Mouse (Mus musculus): ENCODE measurements around the gene Cnot6l. TPM values are rescaled to one million over a fixed set of nuclear protein-coding genes. Genes with fewer than 3 reads are reported as not detected.

The Cnot6l gene
- polyA plus RNA-seq, 1 experiment from 2014 or later, result 11.5 TPM

- H3K9ac ChIP-seq (ENCODE audit: low read length), result no peak overlapping the region
- H3K9me3 ChIP-seq (replicated peaks; ENCODE audit: control insufficient read depth, low read length), result no peaks in the 10 kb centered on the region
- no peak for ATAC-seq
- H3K4me2 ChIP-seq (ENCODE audit: low read length), result no peak overlapping the region
- no peaks in the 10 kb centered on the region for H3K27me3 ChIP-seq (replicated peaks; ENCODE audit: control insufficient read depth, insufficient read depth, low read length)
- H3K4me3 ChIP-seq (ENCODE audit: low read depth, low read length), result no peak overlapping the region
- 62% methylated on average over 2 of the region's 2 CpGs for WGBS
- no peaks in the 10 kb centered on the region for H3K4me1 ChIP-seq (ENCODE audit: control insufficient read depth, insufficient read depth, low read length)
- DNase-seq (ENCODE audit: low spot score), result no peak
- no peak overlapping the region for H3K27ac ChIP-seq (ENCODE audit: low read depth, low read length)
- no peaks in the 10 kb centered on the region for H3K36me3 ChIP-seq (ENCODE audit: control insufficient read depth, insufficient read depth, low read length)
These were observed 32.6 kb upstream of the Cnot6l start for GRCm38 (mm10) chr5:96196547-96197052.

GRCm38 (mm10) chr5:96191251-96191650 is 27.3 kb upstream of the Cnot6l start:
- no peak for DNase-seq (ENCODE audit: low spot score)
- H3K27me3 ChIP-seq (replicated peaks; ENCODE audit: control insufficient read depth, insufficient read depth, low read length), result no peaks in the 10 kb centered on the region
- no peaks in the 10 kb centered on the region for H3K9me3 ChIP-seq (replicated peaks; ENCODE audit: control insufficient read depth, low read length)
- no peak overlapping the region for H3K27ac ChIP-seq (ENCODE audit: low read depth, low read length)
- no peak overlapping the region for H3K4me2 ChIP-seq (ENCODE audit: low read length)
- no peaks in the 10 kb centered on the region for H3K36me3 ChIP-seq (ENCODE audit: control insufficient read depth, insufficient read depth, low read length)
- WGBS, result 50% methylated on average over 4 of the region's 4 CpGs
- ATAC-seq, result no peak
- no peak overlapping the region for H3K4me3 ChIP-seq (ENCODE audit: low read depth, low read length)
- H3K4me1 ChIP-seq (ENCODE audit: control insufficient read depth, insufficient read depth, low read length), result no peaks in the 10 kb centered on the region
- H3K9ac ChIP-seq (ENCODE audit: low read length), result no peak overlapping the region

- Histone ChIP-seq H3K27ac (ENCODE audit: low read depth, low read length) (no peak overlapping the region), H3K4me3 (ENCODE audit: low read depth, low read length) (no peak overlapping the region), H3K9ac (ENCODE audit: low read length) (no peak overlapping the region), H3K9me3 (replicated peaks; ENCODE audit: control insufficient read depth, low read length) (no peaks in the 10 kb centered on the region), H3K36me3 (ENCODE audit: control insufficient read depth, insufficient read depth, low read length) (no peaks in the 10 kb centered on the region), H3K4me2 (ENCODE audit: low read length) (no peak overlapping the region), H3K4me1 (ENCODE audit: control insufficient read depth, insufficient read depth, low read length) (no peaks in the 10 kb centered on the region), H3K27me3 (replicated peaks; ENCODE audit: control insufficient read depth, insufficient read depth, low read length) (no peaks in the 10 kb centered on the region)
- DNase-seq (ENCODE audit: low spot score), result no peak
- 95% methylated on average over 1 of the region's 1 CpGs for WGBS
- no peak for ATAC-seq
These were observed 25.8 kb upstream of the Cnot6l start for GRCm38 (mm10) chr5:96189761-96190160.

GRCm38 (mm10) chr5:96183987-96184386 is 20.0 kb upstream of the Cnot6l start:
- 62% methylated on average over 2 of the region's 2 CpGs for WGBS
- no peak overlapping the region for H3K4me3 ChIP-seq (ENCODE audit: low read depth, low read length)
- ATAC-seq (no peak), DNase-seq (ENCODE audit: low spot score) (no peak)
- no peaks in the 10 kb centered on the region for H3K36me3 ChIP-seq (ENCODE audit: control insufficient read depth, insufficient read depth, low read length)
- H3K27ac ChIP-seq (ENCODE audit: low read depth, low read length), result no peak overlapping the region
- H3K4me1 ChIP-seq (ENCODE audit: control insufficient read depth, insufficient read depth, low read length), result no peaks in the 10 kb centered on the region
- no peak overlapping the region for H3K4me2 ChIP-seq (ENCODE audit: low read length)
- H3K9me3 ChIP-seq (replicated peaks; ENCODE audit: control insufficient read depth, low read length), result no peaks in the 10 kb centered on the region
- H3K27me3 ChIP-seq (replicated peaks; ENCODE audit: control insufficient read depth, insufficient read depth, low read length), result no peaks in the 10 kb centered on the region
- no peak overlapping the region for H3K9ac ChIP-seq (ENCODE audit: low read length)

GRCm38 (mm10) chr5:96183211-96183610 is 19.2 kb upstream of the Cnot6l start:
- no peak overlapping the region for H3K4me3 ChIP-seq (ENCODE audit: low read depth, low read length)
- no peak overlapping the region for H3K27ac ChIP-seq (ENCODE audit: low read depth, low read length)
- no peaks in the 10 kb centered on the region for H3K4me1 ChIP-seq (ENCODE audit: control insufficient read depth, insufficient read depth, low read length)
- DNase-seq (ENCODE audit: low spot score) (no peak), ATAC-seq (no peak)
- H3K27me3 ChIP-seq (replicated peaks; ENCODE audit: control insufficient read depth, insufficient read depth, low read length), result no peaks in the 10 kb centered on the region
- no peaks in the 10 kb centered on the region for H3K36me3 ChIP-seq (ENCODE audit: control insufficient read depth, insufficient read depth, low read length)
- no peak overlapping the region for H3K4me2 ChIP-seq (ENCODE audit: low read length)
- no peak overlapping the region for H3K9ac ChIP-seq (ENCODE audit: low read length)
- WGBS, result 75% methylated on average over 2 of the region's 2 CpGs
- H3K9me3 ChIP-seq (replicated peaks; ENCODE audit: control insufficient read depth, low read length), result no peaks in the 10 kb centered on the region

- 78% methylated on average over 11 of the region's 11 CpGs for WGBS
- H3K27ac ChIP-seq (ENCODE audit: low read depth, low read length), result no peak overlapping the region
- H3K4me2 ChIP-seq (ENCODE audit: low read length), result no peak overlapping the region
- ATAC-seq (no peak), DNase-seq (ENCODE audit: low spot score) (no peak)
- no peak overlapping the region for H3K4me3 ChIP-seq (ENCODE audit: low read depth, low read length)
- no peaks in the 10 kb centered on the region for H3K4me1 ChIP-seq (ENCODE audit: control insufficient read depth, insufficient read depth, low read length)
- H3K27me3 ChIP-seq (replicated peaks; ENCODE audit: control insufficient read depth, insufficient read depth, low read length), result no peaks in the 10 kb centered on the region
- H3K36me3 ChIP-seq (ENCODE audit: control insufficient read depth, insufficient read depth, low read length), result no peaks in the 10 kb centered on the region
- no peaks in the 10 kb centered on the region for H3K9me3 ChIP-seq (replicated peaks; ENCODE audit: control insufficient read depth, low read length)
- no peak overlapping the region for H3K9ac ChIP-seq (ENCODE audit: low read length)
These were observed 12.9 kb upstream of the Cnot6l start for GRCm38 (mm10) chr5:96176879-96177358.

GRCm38 (mm10) chr5:96176121-96176520 is 12.2 kb upstream of the Cnot6l start:
- WGBS, result 43% methylated on average over 9 of the region's 9 CpGs
- no peak overlapping the region for H3K4me3 ChIP-seq (ENCODE audit: low read depth, low read length)
- H3K36me3 ChIP-seq (ENCODE audit: control insufficient read depth, insufficient read depth, low read length), result no peaks in the 10 kb centered on the region
- ATAC-seq (no peak), DNase-seq (ENCODE audit: low spot score) (no peak)
- H3K4me2 ChIP-seq (ENCODE audit: low read length), result no peak overlapping the region
- H3K9ac ChIP-seq (ENCODE audit: low read length), result no peak overlapping the region
- H3K4me1 ChIP-seq (ENCODE audit: control insufficient read depth, insufficient read depth, low read length), result no peaks in the 10 kb centered on the region
- H3K27me3 ChIP-seq (replicated peaks; ENCODE audit: control insufficient read depth, insufficient read depth, low read length), result no peaks in the 10 kb centered on the region
- no peak overlapping the region for H3K27ac ChIP-seq (ENCODE audit: low read depth, low read length)
- H3K9me3 ChIP-seq (replicated peaks; ENCODE audit: control insufficient read depth, low read length), result no peaks in the 10 kb centered on the region

- ATAC-seq, result no peak
These were observed 7.8 kb upstream of the Cnot6l start for GRCm38 (mm10) chr5:96171765-96172164.

GRCm38 (mm10) chr5:96170443-96170842 is 6.5 kb upstream of the Cnot6l start:
- H3K4me2 ChIP-seq (ENCODE audit: low read length), result no peak overlapping the region
- H3K9ac ChIP-seq (ENCODE audit: low read length), result no peak overlapping the region
- no peak for DNase-seq (ENCODE audit: low spot score)
- H3K4me1 ChIP-seq (ENCODE audit: control insufficient read depth, insufficient read depth, low read length), result no peaks in the 10 kb centered on the region
- H3K36me3 ChIP-seq (ENCODE audit: control insufficient read depth, insufficient read depth, low read length), result no peaks in the 10 kb centered on the region
- no peak overlapping the region for H3K27ac ChIP-seq (ENCODE audit: low read depth, low read length)
- ATAC-seq, result no peak
- no peaks in the 10 kb centered on the region for H3K27me3 ChIP-seq (replicated peaks; ENCODE audit: control insufficient read depth, insufficient read depth, low read length)
- H3K4me3 ChIP-seq (ENCODE audit: low read depth, low read length), result no peak overlapping the region
- WGBS, result 90% methylated on average over 3 of the region's 3 CpGs
- H3K9me3 ChIP-seq (replicated peaks; ENCODE audit: control insufficient read depth, low read length), result no peaks in the 10 kb centered on the region

More at GRCm38 (mm10) chr5:96171765-96172164, 7.8 kb upstream of the Cnot6l start:
- Histone ChIP-seq H3K9me3 (replicated peaks; ENCODE audit: control insufficient read depth, low read length) (no peaks in the 10 kb centered on the region), H3K4me2 (ENCODE audit: low read length) (no peak overlapping the region), H3K4me1 (ENCODE audit: control insufficient read depth, insufficient read depth, low read length) (no peaks in the 10 kb centered on the region), H3K9ac (ENCODE audit: low read length) (no peak overlapping the region), H3K4me3 (ENCODE audit: low read depth, low read length) (no peak overlapping the region), H3K36me3 (ENCODE audit: control insufficient read depth, insufficient read depth, low read length) (no peaks in the 10 kb centered on the region), H3K27me3 (replicated peaks; ENCODE audit: control insufficient read depth, insufficient read depth, low read length) (no peaks in the 10 kb centered on the region), H3K27ac (ENCODE audit: low read depth, low read length) (no peak overlapping the region)
- 91% methylated on average over 4 of the region's 4 CpGs for WGBS
- no peak for DNase-seq (ENCODE audit: low spot score)

Measured in forebrain, embryonic 14.5 days (tissue).